Comparison of ENCODE assay signal across 9 mouse cellular contexts in the genomic region with DNA sequence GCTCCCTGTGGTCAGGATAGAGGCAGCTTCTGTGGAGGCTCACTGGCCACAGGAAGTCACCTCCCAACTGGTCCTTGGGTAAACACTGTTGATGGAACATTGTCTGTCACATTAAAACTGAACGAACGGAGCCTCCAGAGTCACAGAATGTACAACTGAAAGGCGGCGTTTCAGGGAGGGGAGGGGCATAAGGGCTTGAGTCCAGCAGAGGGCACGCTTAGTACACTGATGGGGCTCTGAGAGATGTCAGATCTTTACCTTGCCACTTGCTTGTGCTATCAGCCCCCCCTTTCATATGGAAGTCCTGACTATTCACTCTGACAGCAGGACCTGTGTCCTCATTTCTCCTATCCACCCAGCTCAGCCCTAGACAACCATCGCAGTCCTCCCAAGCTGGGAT. TPM values are rescaled to one million over a fixed set of nuclear protein-coding genes. Genes with fewer than 3 reads are reported as not detected.
A peak's percentile ranks its signal among the peaks of the same experiment; 100 is the strongest.
DNase-seq lines count a peak whose midpoint lies in the region; TF ChIP-seq lines count a peak whose summit lies in the region.
"Had no signal": no experiment of that assay in that cellular context is flagged by ENCODE, and none has a peak within 500 bp of the region (broad histone marks: within the 10 kb centered on the region; RNA-seq: fewer than 3 reads in every experiment).

No protein-coding gene starts in this region.

- TF ChIP-seq POLR2A in liver, adult 2 months (IDR thresholded peaks at IDR 0.05; ENCODE audit: extremely low read depth, insufficient read depth, low read length) = no peak
- TF ChIP-seq POLR2A in bone marrow, adult 2 months (IDR thresholded peaks at IDR 0.05; ENCODE audit: borderline replicate concordance, control insufficient read depth, low read depth, low read length) = no peak

- H3K27me3 ChIP-seq in liver, adult 2 months (ENCODE audit: control insufficient read depth, insufficient read depth, low read length) = no peaks in the 10 kb centered on the region
- H3K27me3 ChIP-seq: hindbrain, embryonic 12.5 days had no signal

- no peaks in the 10 kb centered on the region for H3K4me1 ChIP-seq in liver, adult 2 months (ENCODE audit: control insufficient read depth, insufficient read depth, low read length)
- H3K4me1 ChIP-seq in bone marrow, adult 2 months (ENCODE audit: control insufficient read depth, insufficient read depth, low read length) = peaks cover 1% of the 10 kb centered on the region

- peak; percentile 70 for TF ChIP-seq CTCF in liver, adult 2 months (IDR thresholded peaks at IDR 0.05; ENCODE audit: low read depth, low read length)
- TF ChIP-seq CTCF in bone marrow, adult 2 months (IDR thresholded peaks at IDR 0.05; ENCODE audit: control insufficient read depth, insufficient read depth, low read length) = peak; percentile 63

- H3K27ac ChIP-seq in liver, adult 2 months (replicated peaks; ENCODE audit: insufficient read depth, low read depth, low read length) = no peak overlapping the region
- H3K27ac ChIP-seq in bone marrow, adult 2 months (ENCODE audit: control insufficient read depth, insufficient read depth, low read depth, low read length, poor library complexity) = no peak overlapping the region; the same call in 1 of the 2 replicates
- H3K27ac ChIP-seq: hindbrain, embryonic 12.5 days; midbrain, embryonic 12.5 days had no signal

- H3K9ac ChIP-seq in liver, adult 2 months (ENCODE audit: low read depth, low read length) = no peak overlapping the region
- H3K9ac ChIP-seq: hindbrain, embryonic 12.5 days; midbrain, embryonic 12.5 days had no signal

- peak; percentile 23 for DNase-seq in liver, adult 2 months (ENCODE audit: extremely low read depth, low read depth, low spot score)
- no peak for DNase-seq in liver
- peak; percentile 13 for DNase-seq in heart, postnatal 4 days
- DNase-seq in lung, postnatal 14 days = peak; percentile 18
- DNase-seq in neural tube, embryonic 10.5 days (ENCODE audit: extremely low spot score, low spot score) = no peak
- no peak for DNase-seq in testis, postnatal 14 days (ENCODE audit: low spot score)

- no peak overlapping the region for H3K4me3 ChIP-seq in liver, adult 2 months (ENCODE audit: insufficient read depth, low read depth, low read length)
- H3K4me3 ChIP-seq in bone marrow, adult 2 months (replicated peaks; ENCODE audit: control insufficient read depth, low read depth, low read length) = no peak overlapping the region
- H3K4me3 ChIP-seq: hindbrain, embryonic 12.5 days; midbrain, embryonic 12.5 days had no signal

- H3K36me3 ChIP-seq in liver, adult 2 months (ENCODE audit: control insufficient read depth, insufficient read depth, low read length) = no peaks in the 10 kb centered on the region
- H3K36me3 ChIP-seq: hindbrain, embryonic 12.5 days; midbrain, embryonic 12.5 days had no signal

- 26% methylated on average over 6 of the region's 6 CpGs for WGBS in liver, adult 2 months
- WGBS in bone marrow, adult 2 months = 41% methylated on average over 6 of the region's 6 CpGs

- H3K79me2 ChIP-seq in liver, adult 2 months (ENCODE audit: control insufficient read depth, insufficient read depth, low read length) = no peaks in the 10 kb centered on the region

RNA-seq across cellular contexts. Expression of gene Gm9936, which starts 17.4 kb away (rescaled TPM):
- total RNA-seq in liver, adult 2 months (2014; rRNA removed) = not detected in 2 replicates
- not detected in 2 replicates for polyA plus RNA-seq in liver, adult 2 months (2012; rRNA removed)
- not detected in 2 replicates for polyA plus RNA-seq in bone marrow, adult 2 months (2011; ENCODE audit: insufficient read depth, insufficient read length, low replicate concordance, missing spikeins)
- not detected for total RNA-seq in heart, postnatal 4 days (2021)

RNA-seq across cellular contexts. Expression of gene Oasl2, which starts 20.9 kb away (rescaled TPM):
- total RNA-seq in liver, adult 2 months (2014; rRNA removed) = 4.1 and 6.3 TPM in 2 replicates
- polyA plus RNA-seq in liver, adult 2 months (2012; rRNA removed) = 1.5 and 4.2 TPM in 2 replicates
- 37.0 and 44.3 TPM in 2 replicates for polyA plus RNA-seq in bone marrow, adult 2 months (2011; ENCODE audit: insufficient read depth, insufficient read length, low replicate concordance, missing spikeins)
- 1 to 10 TPM; 2.7 to 2.8 TPM for total RNA-seq in heart, postnatal 4 days (2021)

RNA-seq across cellular contexts. Expression of gene 4930519G04Rik, which starts 22.4 kb away (rescaled TPM):
- total RNA-seq in liver, adult 2 months (2014; rRNA removed) = not detected in 2 replicates
- not detected in 2 replicates for polyA plus RNA-seq in liver, adult 2 months (2012; rRNA removed)
- polyA plus RNA-seq in bone marrow, adult 2 months (2011; ENCODE audit: insufficient read depth, insufficient read length, low replicate concordance, missing spikeins) = not detected in 2 replicates
- total RNA-seq in heart, postnatal 4 days (2021) = not detected
- polyA plus RNA-seq: hindbrain, embryonic 12.5 days; midbrain, embryonic 12.5 days had no signal

RNA-seq across cellular contexts. Expression of gene Oasl1, which starts 47.2 kb away (rescaled TPM):
- total RNA-seq in liver, adult 2 months (2014; rRNA removed) = 5.8 and 6.6 TPM in 2 replicates
- 15.4 and 16.8 TPM in 2 replicates for polyA plus RNA-seq in liver, adult 2 months (2012; rRNA removed)
- 8.7 and 13.5 TPM in 2 replicates for polyA plus RNA-seq in bone marrow, adult 2 months (2011; ENCODE audit: insufficient read depth, insufficient read length, low replicate concordance, missing spikeins)
- under 1 TPM in 1 of 2 experiments, not detected in 1; 0.18 TPM for total RNA-seq in heart, postnatal 4 days (2021)

RNA-seq across cellular contexts. Expression of gene 1500011B03Rik, which starts 52.6 kb away (rescaled TPM):
- 2.0 and 2.1 TPM in 2 replicates for total RNA-seq in liver, adult 2 months (2014; rRNA removed)
- polyA plus RNA-seq in liver, adult 2 months (2012; rRNA removed) = 4.2 and 7.2 TPM in 2 replicates
- 16.9 and 25.3 TPM in 2 replicates for polyA plus RNA-seq in bone marrow, adult 2 months (2011; ENCODE audit: insufficient read depth, insufficient read length, low replicate concordance, missing spikeins)
- total RNA-seq in heart, postnatal 4 days (2021) = 10 to 100 TPM; 15.9 to 17.6 TPM

Comparison
In these comparisons a context has a peak if more than half of its experiments do, and no peak if none do; other contexts are left out.
1. DNase-seq: peak in liver, adult 2 months (single experiment), heart, postnatal 4 days (single experiment) and lung, postnatal 14 days (single experiment); none in liver (single experiment), neural tube, embryonic 10.5 days (single experiment) and testis, postnatal 14 days (single experiment).